Mouse (Mus musculus): Measurements from ENCODE around the gene Vldlr. TPM values are rescaled to one million over a fixed set of nuclear protein-coding genes. Genes with fewer than 3 reads are reported as not detected.
A peak's percentile ranks its signal among the peaks of the same experiment; 100 is the strongest.

Gene Vldlr
- polyA plus RNA-seq, 2 experiments, result 11.7 to 12.0 TPM

GRCm38 (mm10) chr19:27233386-27233785 is 17.1 kb downstream of the Vldlr start:
- WGBS, result 81% methylated on average over 2 of the region's 2 CpGs

GRCm38 (mm10) chr19:27239913-27240312 is 23.6 kb downstream of the Vldlr start:
- WGBS, result 85% methylated on average over 4 of the region's 4 CpGs
- TF ChIP-seq POLR2A (IDR thresholded peaks at IDR 0.05; ENCODE audit: borderline replicate concordance, extremely low read depth, insufficient read depth, insufficient read length), result no peak
- no peaks in the 10 kb centered on the region for H3K27me3 ChIP-seq (ENCODE audit: control insufficient read depth, insufficient read depth, low read length)

More at GRCm38 (mm10) chr19:27233386-27233785, 17.1 kb downstream of the Vldlr start:
- no peak overlapping the region for H3K4me3 ChIP-seq (replicated peaks; ENCODE audit: low read length)
- no peak overlapping the region for H3K4me2 ChIP-seq (replicated peaks; ENCODE audit: low read depth, low read length, severe bottlenecking)
- DNase-seq (ENCODE audit: low spot score) (no peak), ATAC-seq (ENCODE audit: low FRiP score, low read depth) (no peak)
- H3K36me3 ChIP-seq (ENCODE audit: control insufficient read depth, insufficient read depth, low read length), result 0 out of 2 replicates have a peak, but pooled peaks cover 2% of the 10 kb centered on the region
- no peak overlapping the region for H3K27ac ChIP-seq (replicated peaks; ENCODE audit: low read depth, low read length)
- no peaks in the 10 kb centered on the region for H3K9me3 ChIP-seq (ENCODE audit: control insufficient read depth, low read length)
- no peaks in the 10 kb centered on the region for H3K27me3 ChIP-seq (ENCODE audit: control insufficient read depth, insufficient read depth, low read length)
- TF ChIP-seq POLR2A (IDR thresholded peaks at IDR 0.05; ENCODE audit: borderline replicate concordance, extremely low read depth, insufficient read depth, insufficient read length), result no peak
- H3K9ac ChIP-seq (ENCODE audit: low read depth, low read length, severe bottlenecking), result no peak overlapping the region
- no peaks in the 10 kb centered on the region for H3K4me1 ChIP-seq (ENCODE audit: control insufficient read depth, insufficient read depth, low read length)

GRCm38 (mm10) chr19:27243527-27243926 is 27.2 kb downstream of the Vldlr start:
- no peak overlapping the region for H3K4me3 ChIP-seq (replicated peaks; ENCODE audit: low read length)
- H3K36me3 ChIP-seq (ENCODE audit: control insufficient read depth, insufficient read depth, low read length), result peaks cover 17% of the 10 kb centered on the region
- WGBS, result 79% methylated on average over 4 of the region's 4 CpGs
- ATAC-seq (ENCODE audit: low FRiP score, low read depth) (no peak), DNase-seq (ENCODE audit: low spot score) (no peak)
- H3K4me2 ChIP-seq (replicated peaks; ENCODE audit: low read depth, low read length, severe bottlenecking), result no peak overlapping the region
- no peaks in the 10 kb centered on the region for H3K27me3 ChIP-seq (ENCODE audit: control insufficient read depth, insufficient read depth, low read length)
- no peak overlapping the region for H3K9ac ChIP-seq (ENCODE audit: low read depth, low read length, severe bottlenecking)
- H3K27ac ChIP-seq (replicated peaks; ENCODE audit: low read depth, low read length), result no peak overlapping the region
- H3K4me1 ChIP-seq (ENCODE audit: control insufficient read depth, insufficient read depth, low read length), result no peaks in the 10 kb centered on the region
- TF ChIP-seq POLR2A (IDR thresholded peaks at IDR 0.05; ENCODE audit: borderline replicate concordance, extremely low read depth, insufficient read depth, insufficient read length), result no peak
- H3K9me3 ChIP-seq (ENCODE audit: control insufficient read depth, low read length), result no peaks in the 10 kb centered on the region

More at GRCm38 (mm10) chr19:27239913-27240312, 23.6 kb downstream of the Vldlr start:
- no peak overlapping the region for H3K9ac ChIP-seq (ENCODE audit: low read depth, low read length, severe bottlenecking)
- no peak overlapping the region for H3K4me2 ChIP-seq (replicated peaks; ENCODE audit: low read depth, low read length, severe bottlenecking)
- no peak overlapping the region for H3K27ac ChIP-seq (replicated peaks; ENCODE audit: low read depth, low read length)
- no peaks in the 10 kb centered on the region for H3K4me1 ChIP-seq (ENCODE audit: control insufficient read depth, insufficient read depth, low read length)
- ATAC-seq (ENCODE audit: low FRiP score, low read depth), result no peak
- H3K9me3 ChIP-seq (ENCODE audit: control insufficient read depth, low read length), result no peaks in the 10 kb centered on the region
- H3K4me3 ChIP-seq (replicated peaks; ENCODE audit: low read length), result no peak overlapping the region
- peaks cover 15% of the 10 kb centered on the region for H3K36me3 ChIP-seq (ENCODE audit: control insufficient read depth, insufficient read depth, low read length)
- DNase-seq (ENCODE audit: low spot score), result no peak

GRCm38 (mm10) chr19:27254756-27255155 is 38.5 kb downstream of the Vldlr start:
- Histone ChIP-seq H3K4me1 (ENCODE audit: control insufficient read depth, insufficient read depth, low read length) (no peaks in the 10 kb centered on the region), H3K27me3 (ENCODE audit: control insufficient read depth, insufficient read depth, low read length) (no peaks in the 10 kb centered on the region), H3K27ac (replicated peaks; ENCODE audit: low read depth, low read length) (no peak overlapping the region), H3K36me3 (ENCODE audit: control insufficient read depth, insufficient read depth, low read length) (no peaks in the 10 kb centered on the region), H3K9ac (ENCODE audit: low read depth, low read length, severe bottlenecking) (no peak overlapping the region), H3K4me2 (replicated peaks; ENCODE audit: low read depth, low read length, severe bottlenecking) (no peak overlapping the region), H3K4me3 (replicated peaks; ENCODE audit: low read length) (no peak overlapping the region), H3K9me3 (ENCODE audit: control insufficient read depth, low read length) (no peaks in the 10 kb centered on the region)
- TF ChIP-seq POLR2A (IDR thresholded peaks at IDR 0.05; ENCODE audit: borderline replicate concordance, extremely low read depth, insufficient read depth, insufficient read length), result no peak
- WGBS, result 84% methylated on average over 5 of the region's 5 CpGs
- DNase-seq (ENCODE audit: low spot score), result no peak
- no peak for ATAC-seq (ENCODE audit: low FRiP score, low read depth)

GRCm38 (mm10) chr19:27255678-27256077 is 39.4 kb downstream of the Vldlr start:
- no peak overlapping the region for H3K9ac ChIP-seq (ENCODE audit: low read depth, low read length, severe bottlenecking)
- H3K9me3 ChIP-seq (ENCODE audit: control insufficient read depth, low read length), result no peaks in the 10 kb centered on the region
- H3K4me2 ChIP-seq (replicated peaks; ENCODE audit: low read depth, low read length, severe bottlenecking), result no peak overlapping the region
- H3K27me3 ChIP-seq (ENCODE audit: control insufficient read depth, insufficient read depth, low read length), result no peaks in the 10 kb centered on the region
- no peak for TF ChIP-seq POLR2A (IDR thresholded peaks at IDR 0.05; ENCODE audit: borderline replicate concordance, extremely low read depth, insufficient read depth, insufficient read length)
- peaks cover 5% of the 10 kb centered on the region; the same call in 1 of the 2 replicates for H3K4me1 ChIP-seq (ENCODE audit: control insufficient read depth, insufficient read depth, low read length)
- DNase-seq (ENCODE audit: low spot score) (no peak), ATAC-seq (ENCODE audit: low FRiP score, low read depth) (no peak)
- no peak overlapping the region for H3K4me3 ChIP-seq (replicated peaks; ENCODE audit: low read length)
- WGBS, result 86% methylated on average over 3 of the region's 3 CpGs
- H3K36me3 ChIP-seq (ENCODE audit: control insufficient read depth, insufficient read depth, low read length), result no peaks in the 10 kb centered on the region
- H3K27ac ChIP-seq (replicated peaks; ENCODE audit: low read depth, low read length), result no peak overlapping the region

GRCm38 (mm10) chr19:27260102-27260501 is 43.8 kb downstream of the Vldlr start:
- Histone ChIP-seq H3K36me3 (ENCODE audit: control insufficient read depth, insufficient read depth, low read length) (no peaks in the 10 kb centered on the region), H3K27ac (replicated peaks; ENCODE audit: low read depth, low read length) (no peak overlapping the region), H3K9me3 (ENCODE audit: control insufficient read depth, low read length) (no peaks in the 10 kb centered on the region), H3K9ac (ENCODE audit: low read depth, low read length, severe bottlenecking) (no peak overlapping the region), H3K4me1 (ENCODE audit: control insufficient read depth, insufficient read depth, low read length) (peaks cover 5% of the 10 kb centered on the region; the same call in 1 of the 2 replicates), H3K27me3 (ENCODE audit: control insufficient read depth, insufficient read depth, low read length) (no peaks in the 10 kb centered on the region), H3K4me3 (replicated peaks; ENCODE audit: low read length) (no peak overlapping the region), H3K4me2 (replicated peaks; ENCODE audit: low read depth, low read length, severe bottlenecking) (no peak overlapping the region)
- no peak for TF ChIP-seq POLR2A (IDR thresholded peaks at IDR 0.05; ENCODE audit: borderline replicate concordance, extremely low read depth, insufficient read depth, insufficient read length)
- 37% methylated on average over 4 of the region's 4 CpGs for WGBS
- DNase-seq (ENCODE audit: low spot score) (peak; percentile 81), ATAC-seq (ENCODE audit: low FRiP score, low read depth) (peak; percentile 67; the same call in 1 of the 2 replicates)
